Mouse (Mus musculus) adrenal gland, adult 8-10 months (tissue): ENCODE results near the gene Morc4. TPM values are rescaled to one million over a fixed set of nuclear protein-coding genes. Genes with fewer than 3 reads are reported as not detected.

ENCODE experiments used
- DNase-seq: peaks from one replicate; pipeline ENCODE4 v3.0.0; 2022
- total RNA-seq, 4 experiments: library from RNA; stranded (reverse); gene quantifications; 2 replicates each; pipeline ENCODE4 v1.2.4; 2022

The Morc4 gene
- 1 to 10 TPM; 3.6 to 9.3 (median 6.3) TPM for total RNA-seq

DNA sequence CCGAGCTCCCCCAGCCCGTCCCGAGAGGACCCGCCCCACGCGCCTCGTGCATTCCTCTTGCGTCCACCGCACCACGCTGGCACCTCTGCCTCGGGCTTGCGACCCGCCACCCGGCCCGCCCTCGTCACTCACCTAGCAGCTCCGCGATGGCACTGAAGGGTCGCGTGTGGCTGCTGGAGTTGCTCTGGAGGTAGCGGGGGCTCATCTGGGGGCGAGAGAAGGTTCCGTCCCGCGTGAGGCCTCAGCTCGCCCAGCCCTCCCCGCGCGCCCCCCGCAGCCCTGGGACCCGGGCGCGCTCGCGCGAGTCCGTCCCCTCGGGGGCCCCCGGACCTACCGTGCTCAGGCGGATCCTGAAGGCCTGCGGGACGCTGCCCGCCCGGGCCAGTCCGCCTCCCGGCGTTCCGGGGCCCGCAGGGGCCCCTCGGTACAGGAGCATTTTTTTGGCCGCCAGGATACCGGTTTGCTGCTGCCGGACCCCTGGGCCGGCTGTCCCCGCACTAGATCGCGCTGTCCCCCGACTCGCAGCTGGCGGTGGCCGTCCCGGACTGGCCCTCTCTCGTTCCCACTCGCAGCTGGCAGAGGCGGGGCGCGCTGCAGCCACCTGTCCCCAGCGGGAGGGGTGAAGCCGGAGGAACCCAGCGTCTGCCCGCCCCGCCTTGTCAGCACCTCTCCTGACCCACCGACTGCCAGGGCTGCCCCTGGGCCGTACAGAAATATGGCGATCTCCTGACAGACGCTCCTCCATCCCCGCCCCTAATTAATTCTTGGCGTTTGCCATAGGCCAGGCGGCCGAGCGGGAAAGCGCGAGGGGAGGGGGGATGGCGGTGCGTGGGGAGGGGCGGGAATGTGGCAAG is at the start of gene Morc4:
TSS of gene Morc4 (minus strand) at position 740 of the 854 bp plus-strand sequence.
- DNase-seq, result peak; percentile 23

DNA sequence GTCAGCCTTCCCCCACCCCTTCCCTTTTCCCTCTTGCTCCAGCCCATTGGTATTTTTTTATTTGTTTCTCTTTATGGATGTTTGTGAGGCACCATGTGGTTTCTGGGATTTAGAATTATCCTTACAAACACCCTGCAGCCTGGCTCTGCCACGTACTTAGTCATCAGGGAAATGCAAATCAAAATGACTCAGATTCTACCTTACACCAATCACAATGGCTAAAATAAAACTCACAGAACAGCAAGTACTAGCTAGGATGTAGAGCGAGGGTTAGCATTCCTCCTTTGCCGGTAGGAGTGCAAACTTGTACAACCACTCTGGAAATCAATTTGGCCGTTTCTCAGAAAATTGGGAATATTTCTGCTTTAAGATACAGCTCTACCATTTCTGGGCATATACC is 49.1 kb upstream of the Morc4 start:
- no peak for DNase-seq

DNA sequence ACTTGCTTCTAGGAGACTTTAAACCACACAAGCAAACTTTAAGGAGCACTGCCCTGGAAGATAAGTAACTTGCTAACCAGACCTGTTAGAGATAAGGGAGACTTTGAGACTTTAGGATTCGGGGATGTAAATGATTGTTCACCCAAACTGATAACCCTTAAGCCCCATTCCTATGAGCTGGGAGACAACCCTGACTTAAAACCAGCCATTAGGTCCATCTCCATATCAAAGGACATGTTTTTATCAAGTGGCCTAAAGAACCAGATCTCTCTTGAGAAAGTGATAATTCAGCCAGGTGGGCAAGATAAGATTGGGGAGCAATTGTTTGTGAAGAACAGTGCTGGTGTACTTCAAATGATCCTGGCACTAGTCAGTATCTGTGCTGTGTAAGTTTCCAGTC is 19.9 kb upstream of the Morc4 start:
- no peak for DNase-seq

DNA sequence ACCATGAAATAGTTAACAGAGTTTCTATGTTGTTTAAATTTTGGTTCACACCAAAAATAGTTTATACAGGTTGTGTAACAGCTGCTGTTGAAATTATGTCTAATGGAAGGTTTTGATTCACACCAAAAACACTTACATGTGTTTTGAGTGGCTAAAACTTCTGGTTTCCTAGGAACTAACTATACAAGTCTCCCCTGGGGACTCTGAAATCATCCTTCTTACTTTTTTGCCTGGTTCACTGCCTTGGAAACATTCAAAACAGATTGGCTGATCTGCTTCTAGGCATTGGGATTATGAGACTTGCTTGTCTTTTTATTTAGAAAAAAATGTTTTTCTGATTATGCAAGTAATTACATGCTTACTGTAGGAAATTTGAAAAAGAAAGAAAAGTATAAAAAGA is 11.7 kb upstream of the Morc4 start:
- DNase-seq, result no peak

DNA sequence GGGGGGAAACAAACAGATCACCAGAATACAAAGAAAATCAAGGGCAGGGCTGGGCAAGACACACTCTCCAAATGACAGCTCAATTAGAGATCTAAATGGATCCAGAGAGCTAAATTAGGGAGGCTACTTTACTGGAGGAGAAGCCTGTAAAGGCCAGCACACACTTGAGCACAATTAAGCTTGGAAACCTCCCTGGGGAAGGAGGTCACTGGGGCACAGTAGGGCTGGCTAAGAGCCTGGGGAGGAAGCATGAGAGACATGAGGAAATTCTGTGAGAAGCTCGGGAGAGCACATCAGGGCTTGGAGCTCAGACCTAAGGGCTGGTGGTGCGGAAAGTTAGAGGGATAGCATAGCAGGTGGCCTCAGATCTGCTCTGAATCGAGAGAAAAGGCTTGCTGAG is 6.5 kb upstream of the Morc4 start:
- no peak for DNase-seq

DNA sequence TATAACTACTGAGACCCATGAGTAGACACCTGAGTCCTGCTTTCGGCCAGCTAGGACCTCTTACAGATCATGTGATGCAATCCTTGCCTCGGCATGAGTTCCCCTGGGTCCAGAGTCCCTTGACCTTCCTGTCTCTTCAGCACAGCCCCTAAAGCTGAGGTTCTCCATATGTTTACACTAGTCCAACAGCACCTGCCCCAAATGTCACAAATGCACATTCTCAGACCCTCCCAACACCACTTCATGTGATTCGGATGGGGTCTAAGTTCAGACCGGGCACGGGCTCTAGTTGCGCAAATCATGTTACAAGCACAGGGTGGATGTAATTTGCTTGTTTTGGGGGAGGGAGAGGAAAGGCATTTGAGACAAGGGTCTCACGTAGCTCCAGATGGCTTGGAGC is 5.6 kb upstream of the Morc4 start:
- no peak for DNase-seq

DNA sequence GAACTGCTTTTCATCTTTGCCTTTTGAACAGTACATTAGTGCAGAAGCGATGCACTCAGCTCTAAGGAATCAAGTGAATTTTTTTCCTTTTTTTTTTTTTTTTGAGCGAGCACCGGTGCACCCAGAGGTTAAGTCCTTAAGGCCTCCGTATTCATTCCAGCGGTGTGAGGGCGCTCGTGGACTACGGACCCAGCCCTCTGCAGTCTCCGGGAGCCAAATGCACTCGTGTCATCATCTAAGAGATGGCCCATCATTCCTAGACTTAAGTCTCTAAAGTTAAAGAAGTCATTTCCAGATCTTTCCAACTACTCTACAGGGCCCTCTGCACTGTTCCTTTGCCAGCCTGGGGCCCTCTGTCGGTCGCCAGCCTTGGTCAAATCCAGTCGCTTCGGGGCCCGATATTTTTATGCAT is 1.2 kb downstream of the Morc4 start:
- DNase-seq, result no peak

DNA sequence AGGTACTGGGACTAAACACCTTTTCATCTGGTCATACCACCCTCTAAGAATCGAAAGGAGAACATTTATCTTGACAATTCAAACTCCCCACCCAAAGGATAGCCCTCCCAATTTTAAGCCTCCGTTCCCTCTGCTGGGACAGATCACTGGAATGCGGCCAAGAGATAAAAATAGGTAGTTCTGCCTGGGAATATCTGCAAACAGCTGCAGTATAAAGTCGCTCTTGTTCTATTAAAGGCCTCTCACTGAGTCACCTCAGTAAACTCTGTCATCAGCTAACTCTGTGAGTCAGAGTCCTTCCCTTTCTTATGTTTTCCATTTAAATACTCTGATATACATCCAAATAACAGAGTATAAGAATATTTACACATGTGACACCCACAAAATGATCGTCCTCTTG is 12.1 kb downstream of the Morc4 start:
- DNase-seq, result no peak

DNA sequence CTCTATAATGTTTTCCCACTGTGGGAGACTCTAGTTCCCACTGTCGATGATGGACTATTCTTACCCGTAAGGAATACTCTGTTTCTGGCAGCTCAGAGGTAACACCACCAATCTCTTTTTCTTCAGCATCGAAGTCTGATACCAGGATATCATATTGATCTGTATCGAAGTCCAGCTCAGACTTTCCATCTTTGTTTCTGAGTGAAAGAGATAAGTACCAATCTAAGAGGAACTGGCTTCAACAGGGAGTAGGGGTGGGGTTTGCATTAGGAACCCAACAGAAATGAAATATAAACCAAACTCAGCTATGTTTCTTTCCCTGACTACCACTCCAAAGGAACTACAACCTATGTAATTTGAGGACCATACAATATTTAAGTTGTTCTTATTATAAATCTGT is 16.7 kb downstream of the Morc4 start:
- DNase-seq, result no peak

DNA sequence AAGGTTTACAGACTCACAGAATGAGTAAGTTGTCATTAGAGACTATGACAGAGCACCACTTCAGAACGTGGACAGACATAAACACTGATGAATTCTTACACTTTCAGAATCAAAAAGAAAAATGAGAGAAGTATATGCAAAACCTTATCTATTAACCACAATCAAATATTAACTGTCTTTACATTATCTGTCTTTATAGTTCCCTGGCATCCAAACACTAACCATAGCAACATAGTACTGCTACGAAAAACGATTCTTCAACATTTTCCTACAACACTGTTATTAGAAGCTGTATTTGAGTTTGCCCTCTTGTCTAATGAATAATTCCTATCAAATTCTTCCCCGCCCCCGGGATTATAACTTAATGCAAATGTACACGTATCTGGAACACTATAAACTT is 30.4 kb downstream of the Morc4 start:
- no peak for DNase-seq

DNA sequence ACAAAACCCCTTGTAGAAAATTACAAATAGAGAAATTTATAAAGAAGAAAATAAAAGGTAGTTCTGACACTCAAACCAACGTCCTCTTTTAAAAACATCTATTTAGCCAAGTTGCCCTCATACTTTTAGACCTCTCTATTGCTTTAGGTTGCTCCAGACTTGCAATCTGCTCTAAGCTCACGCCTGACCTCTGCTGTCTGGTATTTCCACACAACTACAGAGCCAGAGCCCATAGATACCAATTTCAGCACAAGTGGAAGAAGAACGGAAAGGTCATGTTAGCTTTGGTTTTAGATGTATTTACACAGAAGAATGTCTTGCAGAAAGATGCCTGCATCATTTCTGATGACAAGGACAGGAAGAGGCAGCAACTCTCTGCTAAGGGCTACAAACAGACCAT is 32.4 kb downstream of the Morc4 start:
- DNase-seq, result no peak

DNA sequence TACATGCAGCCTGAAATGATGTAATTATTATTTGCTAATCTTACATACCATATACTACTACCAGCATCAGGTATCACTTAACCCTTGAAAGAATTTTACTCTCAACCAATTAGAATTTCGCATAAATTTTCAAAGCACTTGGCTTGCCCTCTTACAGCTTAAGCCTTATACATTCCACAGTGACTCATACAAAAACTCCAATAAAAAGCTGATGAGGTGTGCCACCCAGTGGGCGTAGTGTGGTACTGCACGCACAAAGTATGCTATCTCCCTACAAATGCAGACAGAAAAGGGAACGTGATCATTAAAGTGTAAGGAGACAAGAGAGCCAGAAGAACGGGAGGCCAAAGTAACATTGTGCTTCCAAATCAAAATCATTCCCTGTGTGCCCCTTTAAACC is 39.0 kb downstream of the Morc4 start:
- peak; percentile 12 for DNase-seq

DNA sequence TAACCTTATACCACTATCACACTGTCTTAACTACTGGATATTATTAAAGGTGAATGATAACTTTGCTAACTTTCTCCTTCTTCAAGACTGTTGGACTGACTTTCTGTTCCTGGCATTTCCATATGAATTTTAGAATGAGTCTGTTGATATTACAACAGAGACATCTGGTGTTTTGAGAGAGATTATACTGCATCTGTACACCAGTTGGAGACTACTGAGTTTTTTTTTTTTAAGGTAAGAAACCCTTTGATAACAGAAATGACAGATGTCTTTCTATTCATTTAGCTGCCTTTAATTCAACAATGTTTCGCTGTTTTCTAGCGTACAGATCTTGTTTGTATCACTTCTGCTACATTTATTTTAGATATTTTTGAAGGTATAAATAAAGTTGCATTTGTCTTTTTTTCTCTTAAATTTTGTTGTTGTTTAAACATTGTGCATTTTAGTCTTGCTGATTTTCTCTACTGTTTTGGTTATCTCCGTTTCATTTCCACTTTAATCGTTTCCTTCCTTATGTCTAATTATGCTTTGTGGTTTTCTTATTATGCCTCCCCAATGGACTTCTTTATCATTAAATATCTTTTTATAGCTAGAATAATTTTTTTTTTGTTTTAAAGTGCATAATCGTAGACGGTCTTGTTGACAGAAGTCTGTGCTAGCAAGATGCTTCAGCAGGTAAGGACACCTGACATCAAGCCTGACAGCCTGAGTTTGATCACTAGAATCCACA is 42.9 kb downstream of the Morc4 start:
- DNase-seq, result no peak

DNA sequence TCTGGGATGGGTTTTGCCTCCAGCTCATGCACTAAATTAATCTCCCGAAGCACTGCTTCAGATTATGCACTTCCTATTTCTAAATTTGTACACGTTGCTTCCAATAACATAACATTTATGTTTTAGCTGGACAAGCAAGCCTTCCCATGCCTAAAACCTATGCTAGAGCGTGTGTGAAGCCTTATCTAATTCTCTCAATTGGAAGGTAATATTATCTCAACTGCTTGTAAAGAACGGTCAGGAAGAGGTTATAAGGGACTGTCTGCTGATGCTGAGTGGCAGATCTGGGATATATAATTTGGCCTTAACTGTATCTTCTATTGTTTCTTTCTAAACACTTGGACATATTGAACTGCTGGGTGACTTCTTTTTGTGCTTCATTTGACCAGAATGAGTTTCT is 44.6 kb downstream of the Morc4 start:
- no peak for DNase-seq

DNA sequence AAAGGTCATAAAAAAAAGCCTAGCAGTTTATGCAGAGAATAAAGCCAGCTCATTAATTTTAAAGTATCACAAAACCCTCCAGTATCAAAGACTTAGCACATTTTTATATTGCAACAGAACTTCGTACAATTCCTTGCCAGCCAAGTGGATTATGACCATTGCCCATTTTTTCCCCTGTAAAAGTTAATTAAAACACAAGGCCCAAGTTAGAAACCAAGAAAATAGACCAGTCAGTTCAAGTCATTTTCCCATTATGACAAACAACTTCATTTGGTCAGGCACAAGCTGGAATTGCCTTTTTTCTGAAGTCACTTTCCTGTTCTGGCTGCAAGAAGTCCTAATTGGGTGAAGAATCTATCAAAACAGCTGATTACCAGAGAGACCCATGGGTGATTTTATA is 46.1 kb downstream of the Morc4 start:
- DNase-seq, result no peak

DNA sequence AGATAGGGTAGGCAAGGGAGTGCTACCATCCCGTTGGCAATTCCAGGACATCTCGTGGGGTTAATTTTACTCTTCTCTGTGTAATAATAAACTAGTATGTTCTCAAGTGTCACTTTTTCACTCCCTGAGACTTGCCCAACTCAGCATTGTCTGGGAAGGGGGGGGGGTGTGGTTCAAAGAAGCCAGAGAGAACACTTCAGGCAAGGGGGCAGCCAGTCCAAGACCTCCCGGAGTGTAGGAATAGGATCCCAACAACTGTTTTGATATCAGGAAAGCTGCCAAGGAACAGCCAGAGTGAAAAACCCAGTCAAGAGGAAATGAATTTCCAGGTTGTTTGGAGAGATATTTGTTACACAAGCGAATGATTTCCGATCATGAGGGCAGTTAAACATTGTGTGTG is 56.3 kb downstream of the Morc4 start:
- DNase-seq, result no peak

DNA sequence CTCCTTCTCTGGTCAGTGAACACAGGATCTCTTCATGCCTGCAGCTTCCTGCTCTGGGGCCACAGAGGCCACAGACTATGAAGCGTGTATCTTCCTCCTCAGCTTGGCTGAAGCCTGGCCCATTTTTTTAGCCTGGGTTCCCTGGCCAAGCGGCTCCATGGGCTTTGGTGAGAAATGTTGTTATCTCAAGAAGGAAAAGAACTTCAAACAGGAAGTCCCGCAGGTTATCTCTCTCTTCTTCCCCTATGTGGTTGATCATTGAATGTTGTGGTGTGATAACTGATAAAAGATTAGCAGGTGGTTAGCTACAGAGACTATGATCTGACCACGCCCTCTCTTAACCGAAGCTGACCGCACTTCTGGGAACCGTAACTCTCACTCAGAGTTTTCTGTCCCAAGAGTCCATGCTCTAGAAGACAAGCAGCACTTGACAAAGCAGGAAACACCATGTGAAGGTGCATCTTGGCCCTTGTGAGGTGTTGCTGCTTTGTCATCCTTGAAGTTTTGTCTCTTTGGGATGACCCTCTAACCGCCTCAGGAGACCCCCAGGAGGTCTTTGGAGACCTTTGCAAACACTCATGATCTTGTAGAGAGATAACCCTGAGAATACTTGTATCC is 57.4 kb downstream of the Morc4 start:
- DNase-seq, result no peak

DNA sequence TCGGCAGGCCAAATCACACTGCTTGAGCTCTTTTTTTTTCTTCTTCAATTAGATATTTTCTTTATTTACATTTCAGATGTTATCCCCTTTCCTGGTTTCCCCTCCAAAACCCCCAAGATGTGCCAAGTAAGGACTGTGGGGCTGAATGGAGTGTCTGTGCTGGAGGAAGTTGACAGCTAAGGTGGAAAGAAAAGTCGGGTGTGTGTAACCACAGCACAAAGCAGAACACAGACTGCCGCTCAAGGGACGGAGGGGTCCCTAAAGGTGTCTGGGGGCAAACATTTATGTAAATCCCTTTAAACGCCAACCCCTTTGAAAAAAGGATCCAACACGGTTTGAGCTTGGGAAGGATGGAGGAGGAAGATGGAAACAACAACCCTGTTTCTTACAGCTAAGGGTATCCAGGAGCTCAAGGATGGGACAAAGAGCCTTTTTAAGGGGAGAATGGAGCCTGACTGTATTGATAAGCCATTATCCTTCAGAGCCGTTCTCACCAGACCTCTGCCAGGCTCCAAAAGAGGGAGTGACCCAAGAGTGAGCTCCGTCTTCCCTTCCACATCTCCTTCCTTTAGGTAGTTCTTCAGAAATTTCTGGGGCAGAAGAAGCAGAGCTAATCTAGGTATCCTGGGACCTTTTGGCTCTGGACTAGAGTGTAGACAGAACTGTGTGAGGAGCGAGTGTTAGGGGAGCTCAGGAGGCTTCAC is 58.0 kb downstream of the Morc4 start:
- no peak for DNase-seq

DNA sequence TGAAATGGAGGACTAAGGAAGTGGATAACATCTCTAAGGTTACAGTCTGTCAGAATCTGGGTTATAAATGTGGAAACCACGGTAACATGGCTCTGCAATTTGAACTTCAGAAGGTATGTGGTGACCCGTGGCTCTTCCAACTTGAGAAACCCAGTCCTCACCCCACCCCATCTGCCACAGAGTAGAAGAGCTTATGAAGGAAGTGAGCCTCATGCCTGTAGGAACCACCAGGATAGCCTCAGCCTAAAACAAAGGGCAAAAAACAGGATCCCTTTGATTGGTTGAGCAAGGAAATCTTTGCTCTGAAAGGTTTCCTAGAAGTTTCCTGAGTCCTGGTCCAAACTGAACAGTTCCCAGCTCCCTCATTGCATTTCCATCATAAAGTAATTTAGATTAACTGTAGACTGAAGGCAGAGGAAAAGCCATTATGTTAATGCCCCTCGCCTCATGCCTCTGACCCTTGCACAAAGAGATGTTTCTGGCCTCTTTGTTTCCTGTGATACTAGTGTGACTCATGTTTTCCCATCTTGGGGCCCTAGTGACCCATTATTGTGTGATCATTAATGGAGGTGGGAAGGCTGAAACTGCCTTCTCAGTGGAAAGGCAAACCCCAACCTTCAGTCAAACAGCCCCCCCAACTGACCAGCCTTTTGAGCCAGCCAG is 58.7 kb downstream of the Morc4 start:
- no peak for DNase-seq

DNA sequence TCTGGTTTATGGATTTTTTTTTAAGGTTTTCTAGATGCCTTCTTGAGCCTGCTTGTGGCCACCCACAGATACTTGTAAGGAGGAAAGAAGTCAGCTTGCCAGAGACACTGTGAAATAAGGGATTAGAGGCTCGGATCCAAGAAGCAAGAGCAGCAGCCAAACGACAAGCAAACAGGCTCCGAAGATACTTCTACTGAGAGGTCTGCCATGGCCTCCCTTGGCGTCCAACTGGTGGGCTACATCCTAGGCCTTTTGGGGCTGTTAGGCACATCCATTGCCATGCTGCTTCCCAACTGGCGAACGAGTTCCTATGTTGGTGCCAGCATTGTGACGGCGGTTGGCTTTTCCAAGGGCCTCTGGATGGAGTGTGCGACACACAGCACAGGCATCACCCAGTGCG is 63.0 kb downstream of the Morc4 start:
- no peak for DNase-seq

DNA sequence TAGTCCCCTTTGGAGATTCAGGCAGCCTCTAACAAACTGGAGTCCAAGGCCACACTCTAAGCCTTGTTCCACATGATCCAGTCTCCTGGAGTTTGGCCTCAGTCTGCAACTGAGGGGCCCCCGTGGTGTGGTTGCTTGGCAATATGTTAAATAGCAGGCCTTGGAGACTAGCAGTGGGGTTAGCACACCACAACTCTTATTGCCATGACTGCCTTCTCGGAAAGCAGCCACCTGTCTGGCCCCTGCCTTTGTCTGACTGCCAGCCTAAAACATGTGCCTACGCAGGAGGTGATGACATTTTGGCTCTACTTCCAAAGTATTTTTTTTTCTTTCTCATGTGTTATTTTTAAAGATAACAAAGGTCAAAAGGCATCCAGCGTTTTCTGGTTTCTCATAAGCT is 63.4 kb downstream of the Morc4 start:
- no peak for DNase-seq

DNA sequence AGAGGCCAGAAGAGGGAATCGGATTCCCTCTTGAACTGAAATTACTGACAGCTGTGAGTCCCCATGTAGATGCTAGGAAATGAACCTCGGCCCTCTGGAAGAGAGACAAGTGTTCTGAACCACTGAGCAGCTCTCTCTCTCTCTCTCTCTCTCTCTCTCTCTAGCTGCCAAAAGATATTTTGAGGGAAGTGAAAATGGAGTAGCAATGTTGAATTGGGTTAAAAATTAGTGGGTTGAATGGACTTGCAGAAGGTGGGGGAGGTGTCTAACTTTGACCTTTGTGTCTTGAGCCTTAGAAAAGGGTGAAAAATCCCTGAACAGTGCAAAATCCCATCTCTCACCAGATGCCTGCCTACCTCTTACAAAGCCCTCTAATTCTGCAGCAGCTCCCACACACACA is 64.1 kb downstream of the Morc4 start:
- DNase-seq, result no peak

DNA sequence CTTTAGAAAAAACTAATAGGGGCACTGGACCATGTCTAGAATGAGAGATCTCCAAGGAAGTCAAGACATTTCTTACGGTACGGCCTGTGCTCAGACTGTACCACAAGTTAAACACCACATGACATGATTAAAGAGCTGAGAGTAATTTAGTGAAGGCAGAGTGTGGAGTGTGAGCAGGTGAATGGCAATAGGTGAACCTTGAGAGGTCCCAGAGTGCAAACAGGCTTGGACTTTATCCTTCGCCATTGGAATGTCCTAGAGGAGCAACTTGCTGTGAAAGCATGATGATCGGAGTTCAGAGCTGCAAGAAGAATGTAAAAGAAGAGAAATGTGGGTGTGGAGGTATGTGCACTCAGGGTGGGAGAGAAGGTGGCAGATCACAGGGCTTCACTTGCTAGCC is 65.6 kb downstream of the Morc4 start:
- DNase-seq, result no peak
